Mouse (Mus musculus): ENCODE measurements at regions not wholly inside any gene's neighbourhood (a gene's known extent, or its start where the extent isn't known, plus 50 kb on each side); places are given as distances from the start of the nearest gene placed in this dataset.

DNA sequence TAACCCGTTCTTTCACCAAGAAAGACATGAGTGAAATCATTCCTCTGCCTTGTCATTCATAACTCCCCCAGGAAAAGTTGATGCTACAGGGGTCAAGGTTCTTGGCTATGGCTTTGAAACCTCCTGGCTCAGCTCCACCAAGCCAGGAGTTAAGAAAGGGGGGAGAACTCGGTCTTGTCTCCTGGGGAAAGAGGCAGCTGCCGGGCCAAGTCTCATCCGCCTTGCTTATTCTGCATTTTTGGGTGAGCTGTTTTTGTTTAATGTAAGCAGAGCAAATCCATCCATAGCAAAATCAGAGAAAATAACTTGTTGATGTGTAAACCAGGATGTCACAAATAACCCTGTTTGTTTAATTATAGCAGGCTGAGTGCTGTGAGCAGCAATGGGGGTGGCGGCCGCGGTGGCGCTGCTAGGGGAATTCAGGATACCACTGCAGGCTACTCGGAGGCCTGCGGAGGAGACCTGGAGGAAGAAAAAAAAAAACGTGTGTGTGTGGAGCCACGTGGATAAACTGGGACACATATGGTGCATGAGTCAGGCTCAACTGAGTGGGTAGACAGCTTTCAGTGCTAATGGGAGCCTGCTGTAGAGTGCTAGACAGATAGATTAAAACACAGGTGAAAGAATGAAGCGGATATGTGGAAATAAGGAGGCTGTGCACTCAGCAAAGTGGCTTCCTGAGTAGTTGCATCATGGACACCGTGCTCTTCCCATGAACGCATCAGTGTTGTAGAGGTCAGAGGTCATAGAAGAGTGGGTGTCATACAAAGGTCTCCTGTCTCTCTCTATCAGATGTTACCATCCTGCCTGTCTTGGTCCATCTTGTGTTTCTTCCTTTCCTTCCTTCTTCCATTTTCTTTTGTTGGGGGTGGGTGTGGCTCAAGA lies 203.5 kb downstream of the Ttc8 start:
- TF ChIP-seq CTCF (IDR thresholded peaks at IDR 0.05; ENCODE audit: low read depth) (no peak), EP300 (IDR thresholded peaks at IDR 0.05; ENCODE audit: low read depth) (no peak)

Data from liver, postnatal 0 days (tissue).